Mouse (Mus musculus) lung, postnatal 10 days (tissue): ENCODE data around the gene Zfp536.
A peak's percentile ranks its signal among the peaks of the same experiment; 100 is the strongest.

Source experiments
- DNase-seq: peaks from one replicate; pipeline ENCODE4 v3.0.0; 2021

Gene Zfp536

DNA sequence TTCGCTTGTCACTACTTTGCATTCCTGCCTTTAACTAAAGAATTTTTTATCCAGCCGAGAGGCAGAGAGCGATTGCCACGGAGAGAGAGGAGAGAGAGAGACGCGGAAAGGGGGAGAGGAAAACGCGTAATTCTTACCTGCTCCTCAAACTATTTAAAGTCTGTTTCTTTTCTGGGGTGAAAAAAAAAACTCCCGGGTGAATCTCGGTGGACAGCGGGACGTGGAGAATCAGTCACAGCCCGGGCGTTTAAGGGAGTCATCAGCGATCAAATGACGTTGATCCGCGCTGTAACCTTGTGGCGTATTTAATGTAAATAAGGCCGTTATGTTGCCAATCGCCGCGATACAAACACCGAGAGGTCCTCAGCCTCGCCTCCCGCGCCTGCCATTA lies at the start of gene Zfp536:
TSS of gene Zfp536 (minus strand) at position 330 of the 391 bp plus-strand sequence.
- DNase-seq, result no peak

DNA sequence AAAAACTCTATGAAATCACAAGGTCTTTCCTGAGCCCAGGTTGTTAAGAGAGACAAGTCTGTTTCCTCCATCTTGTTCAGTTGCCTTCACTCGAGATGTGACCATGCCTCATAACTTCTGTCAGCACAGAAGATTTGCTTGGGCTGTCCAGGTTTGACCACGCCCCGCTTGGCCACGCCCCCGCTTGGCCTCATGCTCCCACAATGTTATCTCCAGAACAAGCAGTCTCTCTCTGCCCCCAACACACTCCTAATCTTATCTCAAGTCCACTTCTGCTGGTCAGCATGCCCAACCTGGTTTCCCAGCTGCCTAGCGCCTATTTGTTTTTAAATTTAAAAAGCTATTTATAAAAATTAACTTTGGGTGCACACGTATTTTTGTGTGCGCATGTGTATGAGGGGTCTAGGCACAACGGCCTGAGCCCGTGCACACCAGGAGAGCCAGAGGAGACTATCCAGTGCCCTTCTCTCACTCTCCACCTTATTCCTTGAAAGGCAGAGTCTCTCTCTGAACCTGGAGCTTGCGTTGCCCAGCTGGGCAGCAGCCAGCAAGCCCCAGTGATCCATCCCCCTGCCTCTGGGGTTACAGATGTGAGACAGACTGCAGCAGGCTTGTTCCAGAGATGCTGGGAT lies 47.3 kb upstream of the Zfp536 start:
- DNase-seq, result peak; percentile 10

DNA sequence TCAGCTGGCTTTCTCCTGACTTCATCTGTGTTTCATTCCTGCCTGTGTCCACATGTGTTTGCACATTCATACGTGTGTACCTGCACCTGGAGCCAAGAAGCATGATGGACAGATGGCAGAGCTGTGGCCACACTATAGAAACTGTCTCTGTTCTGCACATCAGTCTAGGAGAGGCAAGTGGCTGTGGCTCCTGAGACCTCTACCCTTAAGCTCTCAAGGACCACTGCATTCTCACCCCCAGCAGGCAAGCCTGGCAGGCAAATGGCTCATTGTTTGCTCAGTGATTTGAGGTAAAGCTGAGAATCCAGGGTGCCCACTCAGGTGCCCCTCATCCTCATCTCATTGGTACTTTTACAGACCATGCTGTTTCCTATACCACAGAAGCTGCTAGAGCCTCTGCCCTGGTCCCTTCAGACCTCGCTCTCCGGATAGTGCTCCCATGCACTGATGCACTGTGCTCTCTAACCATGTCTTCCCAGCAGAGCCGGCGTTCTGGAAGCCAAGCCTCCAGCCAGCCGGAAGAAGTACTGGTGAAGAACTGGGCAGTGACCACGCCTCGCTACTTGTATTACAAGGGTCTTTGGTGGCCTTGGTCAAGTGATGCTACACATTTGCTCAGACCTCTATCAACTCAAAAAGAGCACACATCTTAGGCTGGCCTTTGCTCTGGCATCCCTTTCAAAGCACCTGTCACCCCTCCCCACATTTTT lies 45.3 kb upstream of the Zfp536 start:
- DNase-seq, result no peak

DNA sequence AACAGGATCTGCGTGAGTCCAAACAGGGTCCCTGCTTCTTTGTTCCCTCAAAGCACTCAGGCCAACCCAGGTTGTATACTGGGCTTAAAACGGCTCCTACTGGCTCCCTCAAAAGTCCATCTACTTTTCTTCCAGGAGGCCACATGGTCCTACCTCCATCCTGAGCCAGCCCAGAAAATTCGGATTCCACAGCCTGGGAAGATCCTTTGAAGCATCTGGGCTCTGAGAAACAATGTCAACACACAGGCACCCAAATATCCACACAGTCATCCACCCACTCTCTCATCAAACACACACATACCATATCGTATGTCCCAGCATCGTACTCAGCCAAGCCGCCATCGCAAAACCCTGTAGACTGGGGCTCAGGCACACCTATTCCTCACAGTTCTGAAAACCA lies 43.5 kb upstream of the Zfp536 start:
- DNase-seq, result no peak

DNA sequence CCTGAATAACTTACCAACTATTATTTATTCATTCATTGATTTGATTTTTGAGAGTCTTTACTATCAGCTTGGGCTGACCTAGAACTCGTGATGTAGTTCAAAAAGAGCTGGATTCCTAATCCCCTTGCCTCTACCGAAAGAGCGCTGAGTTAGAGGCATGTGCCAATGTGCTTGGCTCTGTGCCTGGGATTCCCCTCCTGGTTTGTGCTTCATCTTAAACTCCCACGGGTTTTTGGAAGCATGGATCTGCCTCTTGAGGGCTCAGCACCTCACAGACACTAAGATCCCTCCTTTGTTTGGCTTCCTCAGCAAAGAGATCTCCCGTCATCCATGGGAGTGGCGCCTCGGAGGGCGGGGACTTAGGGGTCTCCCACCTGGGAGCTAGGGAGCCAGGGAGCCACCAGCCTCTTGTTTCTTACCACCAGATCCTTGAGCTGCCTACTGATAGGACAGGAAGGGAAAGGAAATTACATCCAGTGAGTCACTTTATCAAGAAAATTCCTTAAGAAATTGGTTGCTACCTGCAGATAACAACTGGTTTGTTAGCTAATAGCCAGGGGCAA lies 41.5 kb upstream of the Zfp536 start:
- no peak for DNase-seq

DNA sequence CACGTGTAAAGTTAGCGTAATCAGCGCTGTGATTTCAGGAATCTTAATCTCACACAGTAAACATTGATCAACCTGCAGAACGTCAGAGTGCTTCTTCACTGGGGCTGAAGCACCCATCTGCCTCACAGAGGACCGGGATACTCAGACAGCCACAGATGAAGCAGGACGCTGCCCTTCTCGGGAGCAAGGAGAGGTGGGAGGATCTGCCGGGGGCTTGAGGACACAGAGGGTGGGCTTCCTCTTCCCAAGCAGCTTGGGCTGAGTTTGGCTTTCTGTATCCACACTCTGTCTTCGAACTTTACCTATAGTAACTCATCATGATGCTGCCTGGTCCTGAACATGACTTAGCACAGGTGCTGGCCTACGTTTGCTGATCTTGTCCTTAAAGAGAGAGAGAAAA lies 40.2 kb upstream of the Zfp536 start:
- no peak for DNase-seq

DNA sequence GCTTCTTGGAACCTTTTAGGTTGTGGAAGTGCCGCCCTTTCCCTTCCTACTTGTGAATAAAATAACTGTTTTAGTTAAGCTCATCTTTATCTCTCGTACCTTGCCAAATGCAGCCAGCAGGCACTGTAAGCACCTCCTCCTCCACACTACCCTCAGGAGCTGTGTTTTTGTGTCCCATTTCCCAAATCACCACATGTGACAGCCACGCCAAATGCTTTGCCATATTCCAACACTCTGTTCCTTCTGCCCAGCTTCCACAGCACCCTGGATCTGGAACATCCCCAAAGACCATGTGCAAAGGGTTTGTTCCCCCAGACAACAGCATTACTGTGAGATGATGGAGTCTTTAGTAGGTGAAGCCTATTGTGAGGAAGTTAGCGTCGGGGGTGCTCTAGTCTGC lies 36.5 kb upstream of the Zfp536 start:
- no peak for DNase-seq

DNA sequence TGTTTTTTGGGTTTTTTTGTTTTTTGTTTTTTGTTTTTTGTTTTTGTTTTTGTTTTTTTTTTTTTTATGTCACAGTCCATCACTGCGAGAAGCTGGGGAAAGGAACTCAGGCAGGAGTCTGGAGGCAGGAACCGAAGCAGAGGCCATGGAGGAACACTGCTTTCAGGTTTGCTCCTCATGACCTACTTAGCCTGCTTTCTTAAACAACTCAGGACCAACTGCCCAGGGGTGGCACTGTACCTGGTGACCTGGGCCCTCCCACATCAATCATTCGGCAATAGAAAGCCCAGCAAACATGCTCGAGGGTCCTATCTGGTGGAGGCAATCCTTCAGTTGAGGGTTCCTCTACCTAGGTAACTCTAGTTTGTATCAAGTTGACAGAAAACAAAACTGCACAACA lies 35.6 kb upstream of the Zfp536 start:
- no peak for DNase-seq

DNA sequence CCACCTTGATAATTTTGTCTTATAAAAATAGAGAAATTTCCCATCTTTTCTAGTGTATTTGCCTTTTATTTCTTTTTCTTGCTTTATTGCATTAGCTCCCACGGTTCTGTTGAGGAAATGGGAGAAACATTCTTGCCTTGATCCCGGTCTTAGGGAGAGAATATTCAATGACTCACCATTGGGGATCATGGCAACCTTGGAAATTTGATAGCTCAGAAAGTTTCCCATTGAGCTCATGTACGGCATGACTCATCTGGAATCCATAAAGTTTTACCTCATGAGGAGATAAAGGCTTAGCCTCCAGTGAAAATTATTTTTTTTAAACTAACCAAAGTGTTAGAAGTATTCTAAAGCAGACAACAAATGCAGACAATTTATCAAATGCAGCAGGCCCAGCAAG lies 27.7 kb upstream of the Zfp536 start:
- DNase-seq, result no peak

DNA sequence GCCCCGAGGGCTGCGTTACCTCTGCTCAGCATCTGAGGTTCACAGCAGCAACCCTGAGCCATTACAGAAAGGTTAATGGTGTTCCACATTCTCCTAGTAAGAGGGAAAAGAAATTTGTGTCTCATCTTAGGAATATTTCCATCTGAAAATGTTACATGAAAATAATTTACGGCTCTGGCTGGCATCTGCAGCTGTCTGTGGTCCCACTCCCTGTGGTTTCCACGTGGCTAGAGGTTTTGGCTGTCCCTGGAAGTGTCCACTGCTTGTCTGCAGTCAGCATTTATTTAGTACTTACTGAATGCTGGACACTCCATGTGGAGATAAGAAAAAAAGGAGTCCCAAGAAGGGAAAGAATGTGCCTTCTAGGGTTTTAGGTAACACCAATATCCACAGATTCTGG lies 15.3 kb upstream of the Zfp536 start:
- DNase-seq, result no peak

DNA sequence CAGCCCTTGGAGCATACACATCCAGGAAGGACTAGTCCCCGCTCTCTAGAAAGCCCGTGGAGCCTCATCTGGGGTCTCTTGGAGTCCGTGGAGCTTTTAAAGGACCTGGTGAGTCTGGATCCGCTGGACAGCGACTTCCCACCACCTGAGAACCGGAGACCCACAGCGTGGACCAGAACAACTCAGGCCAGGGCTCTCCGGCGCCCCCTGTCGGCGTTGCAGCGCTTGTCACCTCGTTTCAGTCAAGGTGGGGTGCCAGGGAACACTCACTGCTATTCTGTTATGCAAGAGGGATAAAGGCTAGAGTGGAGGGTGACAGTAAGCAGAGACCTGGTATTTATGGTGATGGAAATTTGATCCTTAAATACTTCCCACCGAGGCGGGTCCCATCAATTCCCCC lies 2.1 kb upstream of the Zfp536 start:
- DNase-seq, result peak; percentile 70

DNA sequence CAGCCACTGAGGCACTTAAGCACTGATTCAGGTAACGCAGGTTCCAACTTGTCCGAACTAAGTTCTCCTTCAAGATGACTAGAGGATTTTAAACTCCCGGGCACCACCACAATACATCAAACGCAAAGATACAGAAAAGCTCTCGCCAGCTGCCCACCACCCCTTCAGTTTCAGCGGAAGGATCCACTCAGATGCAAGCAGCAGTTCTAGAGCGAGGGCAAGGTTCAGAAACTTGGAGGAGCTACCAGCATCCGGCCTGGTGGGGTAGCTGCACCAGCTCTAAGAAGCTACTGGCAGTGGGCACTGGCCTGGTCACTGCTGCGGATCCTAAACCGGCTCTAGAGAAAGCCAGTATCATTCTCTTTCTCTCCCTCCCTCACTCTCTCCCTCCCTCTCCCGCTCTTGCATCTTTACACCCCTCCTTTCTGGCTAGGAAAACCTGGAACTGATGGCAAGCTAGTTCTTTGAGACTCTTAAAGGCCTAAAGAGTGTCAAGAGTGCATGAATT lies 1.1 kb upstream of the Zfp536 start:
- no peak for DNase-seq

DNA sequence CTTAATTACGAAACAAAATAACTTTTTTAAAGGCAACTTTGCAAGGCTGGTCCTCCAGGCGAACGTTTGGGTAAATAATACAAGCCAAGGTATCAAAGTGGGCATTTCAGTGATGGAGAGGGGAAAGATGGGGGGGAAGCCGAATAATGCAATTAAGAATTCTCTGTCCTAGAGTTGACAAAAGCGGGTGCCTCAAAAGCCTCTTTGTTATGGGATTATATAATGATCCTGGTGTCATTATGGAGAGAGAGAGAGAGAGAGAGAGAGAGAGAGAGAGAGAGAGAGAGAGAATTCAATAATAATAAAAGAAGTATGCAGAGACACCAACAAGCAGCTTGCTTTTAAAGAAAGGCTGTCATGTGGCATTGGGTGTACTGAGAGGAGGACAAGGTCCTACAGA lies 465 bp upstream of the Zfp536 start:
- no peak for DNase-seq

DNA sequence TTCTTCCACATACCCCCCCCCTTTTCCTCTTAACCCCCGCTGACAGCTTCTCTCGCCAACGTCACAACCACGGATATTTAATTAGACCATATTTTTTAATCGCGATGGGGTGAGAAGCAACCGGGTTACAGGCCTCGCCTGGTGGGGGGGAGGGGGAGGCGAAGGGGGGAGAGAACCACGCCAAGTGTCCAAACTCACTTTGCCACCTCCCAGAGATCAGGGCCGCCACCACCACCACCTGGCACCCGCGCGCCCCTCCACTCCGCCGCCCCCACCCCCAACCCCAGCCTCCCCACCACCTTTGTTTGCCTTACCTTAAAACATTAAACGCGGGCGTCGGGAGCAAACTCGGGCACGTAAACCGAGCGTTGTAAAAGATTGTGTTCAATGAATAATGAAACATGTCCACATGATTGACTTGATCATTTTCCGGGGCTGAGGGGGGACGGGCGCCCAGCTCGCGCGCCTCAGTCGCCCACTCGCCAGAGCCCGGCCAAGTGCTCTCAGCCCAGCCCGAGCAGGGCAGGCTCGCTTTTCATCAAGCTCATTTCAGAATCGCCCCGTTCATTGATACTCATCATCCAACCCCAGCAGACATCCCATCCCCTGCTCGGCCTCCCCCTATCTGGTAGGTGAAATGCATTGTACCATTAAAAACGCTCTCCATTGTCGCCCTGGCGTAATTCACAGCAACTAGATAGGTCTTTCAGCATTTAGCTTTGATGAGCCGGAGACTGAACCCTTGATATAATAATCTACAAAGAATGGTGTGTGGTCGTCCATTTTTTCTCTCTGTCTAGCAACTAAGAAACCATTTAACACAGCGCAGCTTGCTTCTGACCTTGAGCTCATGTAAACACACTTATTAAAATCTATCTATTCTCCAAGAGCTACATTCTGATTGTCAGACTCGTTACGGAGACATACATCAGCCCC lies 797 bp downstream of the Zfp536 start:
- DNase-seq, result no peak

DNA sequence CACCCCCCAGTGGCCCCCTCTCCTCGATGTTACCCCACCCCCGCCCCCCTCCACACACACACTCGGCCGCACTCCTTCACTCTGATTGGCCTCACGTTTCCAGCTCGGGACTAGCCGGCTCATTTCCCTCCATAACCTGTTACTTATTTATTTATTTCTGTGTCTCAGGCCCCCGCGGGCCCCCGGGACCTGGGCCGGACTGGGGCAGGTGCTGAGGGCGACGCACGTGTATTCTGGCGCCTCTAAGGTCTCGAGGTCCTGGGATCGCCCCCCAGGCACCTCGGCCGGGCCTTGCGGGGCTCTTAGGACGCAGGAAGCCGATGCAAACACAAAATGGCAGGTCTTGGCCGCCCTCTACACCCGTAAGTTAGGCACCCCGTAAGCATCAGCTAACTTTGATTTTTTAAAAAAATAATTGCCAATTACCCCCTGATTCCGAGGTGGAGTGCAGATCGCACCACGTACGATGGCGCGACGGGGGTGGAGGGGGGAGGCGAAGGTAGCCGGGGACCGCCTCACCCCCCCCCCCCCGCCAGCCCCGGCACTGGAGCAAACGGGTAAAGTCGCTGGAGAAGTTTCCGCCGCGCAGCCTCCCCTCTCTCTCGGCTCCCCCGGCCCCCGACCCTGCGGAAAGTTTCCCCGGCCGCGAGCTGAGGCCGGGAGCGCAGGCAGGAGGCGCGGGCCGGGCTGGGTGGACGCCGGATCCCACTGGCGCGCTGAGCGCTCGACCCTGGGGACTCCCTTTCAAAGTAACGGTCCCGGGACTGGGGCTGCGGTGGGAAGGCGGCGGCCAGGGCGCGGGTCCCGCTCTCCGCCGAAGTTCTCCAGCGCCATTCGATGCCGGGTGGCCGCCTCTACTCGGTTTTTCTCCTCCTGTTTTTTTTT lies 1.7 kb downstream of the Zfp536 start:
- DNase-seq, result peak; percentile 32

DNA sequence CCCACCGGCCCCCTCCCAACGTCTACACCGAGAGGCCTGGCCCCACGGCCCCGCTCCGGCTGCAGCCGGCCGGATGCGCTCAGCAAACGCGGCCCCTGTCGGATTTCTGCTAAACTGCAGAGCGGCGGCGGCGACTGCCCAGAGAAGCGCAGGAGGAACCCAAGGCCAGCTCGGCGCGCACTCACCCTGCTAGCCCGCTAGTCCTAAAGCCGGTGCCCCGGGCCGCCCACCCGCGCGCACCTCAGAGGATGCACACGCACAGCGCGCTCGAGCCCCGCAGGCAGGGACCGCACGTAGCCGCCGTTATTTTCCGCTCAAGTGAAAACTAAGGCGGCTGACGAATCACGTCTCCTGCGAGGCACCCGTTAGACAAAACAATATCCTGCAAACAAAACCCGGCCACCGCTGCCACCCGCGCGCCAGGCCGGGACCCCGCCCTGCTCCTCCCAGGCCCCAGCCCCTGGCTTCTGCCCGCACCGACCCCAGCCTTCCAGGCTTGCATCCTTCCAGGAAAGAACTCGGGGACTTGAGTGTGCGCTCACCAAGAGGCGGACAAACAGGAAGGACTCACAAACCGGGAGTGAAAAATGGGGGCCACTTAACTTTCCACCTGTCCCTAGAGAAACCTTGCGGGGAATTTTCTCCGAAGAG lies 2.9 kb downstream of the Zfp536 start:
- peak; percentile 87 for DNase-seq

DNA sequence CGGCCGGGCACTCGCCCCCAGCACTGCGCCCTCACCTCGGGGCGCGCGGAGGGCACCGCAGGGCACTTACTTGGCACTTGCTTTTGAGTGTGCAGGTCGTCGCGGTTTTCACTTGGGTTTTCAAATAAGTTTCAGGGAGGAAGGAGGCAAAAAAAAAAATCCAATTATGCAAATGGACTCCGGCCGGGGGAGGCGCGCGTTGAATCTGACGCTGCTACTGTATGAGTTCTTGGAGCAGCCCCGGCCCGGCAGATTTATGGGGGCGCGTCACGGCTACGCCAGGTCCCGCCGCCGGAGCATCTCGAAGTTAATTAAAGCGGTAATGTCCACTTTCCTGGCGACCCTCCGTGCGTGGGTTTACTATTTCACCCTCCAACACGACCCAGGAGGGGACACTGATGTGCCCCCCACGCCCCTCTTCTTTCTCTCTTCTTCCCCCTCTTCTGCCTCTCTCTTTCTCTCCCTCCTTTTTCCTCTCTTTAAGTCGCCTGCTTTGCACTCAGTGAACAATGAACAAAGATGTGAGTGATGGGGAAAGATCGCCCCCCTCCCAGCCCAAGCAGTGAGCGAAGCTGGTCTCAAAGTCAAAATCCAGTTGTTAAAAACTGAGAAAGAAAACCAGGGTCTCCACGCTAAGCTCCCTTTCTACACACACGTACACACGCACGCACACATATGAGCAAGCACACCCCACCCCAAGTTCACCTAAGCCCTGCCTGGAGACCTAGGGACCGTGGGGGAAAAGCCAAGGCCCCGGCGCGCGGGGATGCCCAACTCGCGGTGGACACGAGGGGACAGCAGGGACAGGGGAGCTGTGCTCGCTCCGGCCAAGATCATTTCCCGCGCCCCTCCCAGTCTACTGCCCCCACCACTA lies 3.7 kb downstream of the Zfp536 start:
- DNase-seq, result peak; percentile 57

DNA sequence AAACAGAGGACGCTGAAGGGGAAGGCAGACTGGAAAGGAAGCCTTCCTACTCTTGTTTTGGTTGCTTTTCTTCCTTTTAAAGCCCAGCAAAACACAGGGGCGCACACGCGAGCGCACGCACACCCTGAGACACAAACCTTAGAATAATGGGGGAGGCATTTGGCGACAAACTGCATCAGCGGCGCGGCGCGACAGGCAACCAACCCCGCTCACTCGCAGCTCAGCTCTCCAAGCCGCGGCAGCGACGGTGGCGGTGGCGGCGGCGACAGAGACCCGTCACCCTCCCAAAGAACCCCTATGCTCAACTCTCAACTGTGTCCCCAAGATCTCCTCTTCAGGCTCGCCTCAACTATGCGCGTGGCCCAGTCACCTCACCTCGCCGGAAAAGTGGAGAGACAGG lies 4.4 kb downstream of the Zfp536 start:
- DNase-seq, result no peak

DNA sequence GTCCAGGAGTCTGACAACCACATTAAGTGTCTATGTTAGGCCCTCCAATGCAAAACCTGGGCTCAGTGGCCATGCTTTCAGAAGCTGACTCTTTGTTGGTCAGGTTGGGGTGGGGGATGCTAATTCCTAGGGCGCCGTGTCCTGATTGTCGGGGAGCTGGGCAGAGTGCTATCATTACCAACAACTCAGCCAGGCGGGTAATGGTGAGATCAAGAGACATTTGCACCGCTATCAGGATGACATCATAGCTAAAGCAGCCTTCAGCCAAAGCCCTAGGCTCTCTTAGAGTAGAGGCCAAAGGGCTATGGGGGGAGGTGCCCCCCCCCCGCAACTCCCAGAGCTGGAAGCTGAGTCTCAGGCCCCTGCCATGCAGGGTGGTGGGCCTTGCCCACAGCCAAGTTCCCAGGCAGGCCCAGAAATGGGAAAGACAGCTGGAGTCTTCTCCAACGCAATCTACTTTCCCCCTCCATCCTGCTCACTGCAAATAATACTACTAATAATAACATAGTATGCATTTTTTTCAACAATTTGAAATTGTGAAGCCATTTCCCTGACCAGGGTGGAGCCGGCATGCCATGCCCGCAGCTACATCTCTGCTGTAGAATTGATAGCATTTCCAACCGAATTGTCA lies 5.0 kb downstream of the Zfp536 start:
- DNase-seq, result no peak

DNA sequence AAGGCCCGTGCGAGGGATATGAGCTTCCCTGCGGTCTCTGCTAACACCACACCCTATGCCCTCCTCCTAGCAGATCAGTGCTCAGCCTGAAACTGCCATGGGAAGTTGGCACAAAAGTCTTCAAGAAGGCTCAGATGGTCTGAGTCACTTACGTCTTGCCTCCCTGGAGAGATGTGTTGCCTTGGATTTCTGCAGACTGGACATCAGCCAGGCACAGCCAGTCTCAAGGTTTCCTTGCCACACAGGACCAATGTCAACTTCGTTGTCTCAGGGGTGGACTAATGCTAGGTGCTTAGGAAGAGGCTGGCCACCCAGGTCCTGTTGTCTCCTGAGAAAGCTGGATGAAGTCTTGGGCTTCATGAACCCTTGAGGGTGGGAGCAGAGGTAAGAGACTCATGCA lies 14.6 kb downstream of the Zfp536 start:
- no peak for DNase-seq
